Mouse (Mus musculus) lung, adult 2 months (tissue): ENCODE measurements at regions not wholly inside any gene's neighbourhood (a gene's known extent, or its start where the extent isn't known, plus 50 kb on each side); places are given as distances from the start of the nearest gene placed in this dataset.

Experiments used
- CTCF ChIP-seq: fragments of 200-500 bp; IDR thresholded peaks from 2 replicates; pipeline ENCODE4 v1.5.1; 2011; ENCODE audit warnings: mild to moderate bottlenecking, low read length, control low read depth; ENCODE audit not compliant: insufficient read depth
- POLR2A ChIP-seq: fragments of 200-500 bp; IDR thresholded peaks from 2 replicates; pipeline ENCODE4 v1.6.1; 2011; ENCODE audit warnings: low read depth, mild to moderate bottlenecking, control low read depth, low read length, borderline replicate concordance; ENCODE audit errors: extremely low read depth

DNA sequence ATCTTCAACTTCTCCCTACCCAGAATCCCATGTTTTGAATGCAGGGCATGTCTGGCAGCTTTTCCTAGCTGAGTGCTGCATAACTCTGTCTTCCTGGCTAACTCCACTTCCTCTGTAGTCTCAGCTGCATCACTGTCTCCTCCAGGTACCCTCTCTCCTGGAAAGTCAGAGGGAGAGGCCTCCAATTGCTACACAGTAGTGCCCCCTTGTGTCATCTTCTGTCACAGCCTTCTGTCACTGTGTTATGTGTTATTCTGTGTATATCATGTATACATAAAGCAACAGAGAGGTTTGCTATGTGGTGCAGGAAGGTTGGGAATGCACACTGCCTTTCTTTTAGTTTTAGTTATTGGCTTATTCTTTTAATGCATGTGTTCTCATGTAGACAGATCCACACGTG, 112.4 kb downstream of the Stard3nl start:
- TF ChIP-seq CTCF (no peak), POLR2A (no peak)
